Mouse (Mus musculus) neural tube, embryonic 13.5 days (tissue): ENCODE measurements around the gene Sned1. TPM values are rescaled to one million over a fixed set of nuclear protein-coding genes. Genes with fewer than 3 reads are reported as not detected.
A peak's percentile ranks its signal among the peaks of the same experiment; 100 is the strongest.

Source experiments
- ATAC-seq: fragments of 200-750 bp; cut with Nextera tagmentation; 2 replicates; pipeline ENCODE4 v1.8.0; 2017; ENCODE audit warnings: low read depth, mild to moderate bottlenecking, moderate TSS enrichment, moderate library complexity
- H3K27ac ChIP-seq: fragments of 300-500 bp; sonication (generic); replicated peaks from 2 replicates; pipeline ENCODE4 v1.5.1; 2015; ENCODE audit warnings: moderate library complexity, mild to moderate bottlenecking, inconsistent platforms
- H3K27me3 ChIP-seq: fragments of 300-500 bp; sonication (generic); 2 replicates; pipeline ENCODE4 v1.6.1; 2015; ENCODE audit warnings: mild to moderate bottlenecking, inconsistent platforms
- H3K36me3 ChIP-seq: fragments of 300-500 bp; sonication (generic); 2 replicates; pipeline ENCODE4 v1.6.1; 2015; ENCODE audit warnings: mild to moderate bottlenecking, inconsistent platforms
- H3K4me1 ChIP-seq: fragments of 300-500 bp; sonication (generic); replicated peaks from 2 replicates; pipeline ENCODE4 v1.6.1; 2015; ENCODE audit warnings: inconsistent platforms
- H3K4me2 ChIP-seq: fragments of 300-500 bp; sonication (generic); 2 replicates; pipeline ENCODE4 v1.6.1; 2015; ENCODE audit warnings: inconsistent platforms, mild to moderate bottlenecking, moderate library complexity
- H3K4me3 ChIP-seq: fragments of 300-500 bp; sonication (generic); 2 replicates; pipeline ENCODE4 v1.5.1; 2015; ENCODE audit warnings: mild to moderate bottlenecking, inconsistent platforms
- H3K9ac ChIP-seq: fragments of 300-500 bp; sonication (generic); 2 replicates; pipeline ENCODE4 v1.6.1; 2015; ENCODE audit warnings: moderate library complexity, mild to moderate bottlenecking, inconsistent platforms
- H3K9me3 ChIP-seq: fragments of 300-500 bp; sonication (generic); 2 replicates; pipeline ENCODE4 v1.6.1; 2016; ENCODE audit warnings: inconsistent platforms
- WGBS: fragments of 180-500 bp; shearing (Covaris S2); methylation state at CpG from one replicate; pipeline ENCODE4 v1.1.7; 2015; 5-methylcytosine and 5-hydroxymethylcytosine counted together
- polyA plus RNA-seq: library from polyadenylated mRNA; unstranded; fragments of >200 nt; fragmentation: Nextera tagmentation; extraction: Ambion mirVana; gene quantifications from 2 replicates; pipeline ENCODE4 v1.2.1, GENCODE M21; 2015

The Sned1 gene
- polyA plus RNA-seq, 1 experiment from 2014 or later = 11.5 TPM

GRCm38 (mm10) chr1:93214612-93215011 is 21.0 kb upstream of the Sned1 start:
- H3K4me3 ChIP-seq = no peak overlapping the region
- H3K27ac ChIP-seq = no peak overlapping the region
- H3K36me3 ChIP-seq = no peaks in the 10 kb centered on the region
- H3K27me3 ChIP-seq = 0 out of 2 replicates have a peak, but pooled peaks cover 3% of the 10 kb centered on the region
- peaks cover 49% of the 10 kb centered on the region for H3K4me1 ChIP-seq
- no peak overlapping the region for H3K9ac ChIP-seq
- no peaks in the 10 kb centered on the region for H3K9me3 ChIP-seq
- no peak for ATAC-seq
- no peak overlapping the region for H3K4me2 ChIP-seq
- 30% methylated on average over 5 of the region's 5 CpGs for WGBS

GRCm38 (mm10) chr1:93216839-93217497 is 18.7 kb upstream of the Sned1 start:
- Histone ChIP-seq H3K27me3 (0 out of 2 replicates have a peak, but pooled peaks cover 3% of the 10 kb centered on the region), H3K4me2 (no peak overlapping the region), H3K27ac (no peak overlapping the region), H3K9me3 (no peaks in the 10 kb centered on the region), H3K9ac (no peak overlapping the region), H3K4me1 (peaks cover 32% of the 10 kb centered on the region), H3K4me3 (no peak overlapping the region), H3K36me3 (no peaks in the 10 kb centered on the region)
- 60% methylated on average over 9 of the region's 9 CpGs for WGBS
- no peak; the same call in 1 of the 2 replicates for ATAC-seq

- Histone ChIP-seq H3K4me1 (peaks cover 29% of the 10 kb centered on the region; the same call in 1 of the 2 replicates), H3K27me3 (0 out of 2 replicates have a peak, but pooled peaks cover 3% of the 10 kb centered on the region), H3K27ac (no peak overlapping the region), H3K4me3 (no peak overlapping the region), H3K9me3 (no peaks in the 10 kb centered on the region), H3K36me3 (no peaks in the 10 kb centered on the region), H3K4me2 (no peak overlapping the region), H3K9ac (no peak overlapping the region)
- no peak for ATAC-seq
- WGBS = 37% methylated on average over 7 of the region's 7 CpGs
These were observed 18.1 kb upstream of the Sned1 start for GRCm38 (mm10) chr1:93217530-93217929.

- peak; percentile 41; the same call in 1 of the 2 replicates for ATAC-seq
- Histone ChIP-seq H3K9ac (no peak overlapping the region), H3K9me3 (no peaks in the 10 kb centered on the region), H3K4me3 (no peak overlapping the region), H3K27me3 (peaks cover 6% of the 10 kb centered on the region), H3K36me3 (no peaks in the 10 kb centered on the region), H3K27ac (no peak overlapping the region), H3K4me1 (peaks cover 47% of the 10 kb centered on the region), H3K4me2 (no peak overlapping the region)
- 61% methylated on average over 7 of the region's 7 CpGs for WGBS
These were observed 14.9 kb upstream of the Sned1 start for GRCm38 (mm10) chr1:93220776-93221175.

GRCm38 (mm10) chr1:93223972-93224371 is 11.7 kb upstream of the Sned1 start:
- Histone ChIP-seq H3K4me1 (peaks cover 47% of the 10 kb centered on the region), H3K4me3 (no peak overlapping the region), H3K9me3 (no peaks in the 10 kb centered on the region), H3K27me3 (peaks cover 6% of the 10 kb centered on the region), H3K4me2 (no peak overlapping the region), H3K9ac (no peak overlapping the region), H3K36me3 (no peaks in the 10 kb centered on the region), H3K27ac (no peak overlapping the region)
- ATAC-seq = no peak
- WGBS = 5% methylated on average over 18 of the region's 18 CpGs

GRCm38 (mm10) chr1:93225226-93225625 is 10.4 kb upstream of the Sned1 start:
- H3K9ac ChIP-seq = no peak overlapping the region
- 32% methylated on average over 4 of the region's 4 CpGs for WGBS
- peaks cover 47% of the 10 kb centered on the region for H3K4me1 ChIP-seq
- peaks cover 6% of the 10 kb centered on the region for H3K27me3 ChIP-seq
- peak overlapping the region; percentile 49; the same call in 1 of the 2 replicates for H3K27ac ChIP-seq
- H3K36me3 ChIP-seq = no peaks in the 10 kb centered on the region
- no peak overlapping the region for H3K4me2 ChIP-seq
- no peaks in the 10 kb centered on the region for H3K9me3 ChIP-seq
- no peak for ATAC-seq
- no peak overlapping the region for H3K4me3 ChIP-seq

- H3K9ac ChIP-seq = no peak overlapping the region
- 85% methylated on average over 5 of the region's 5 CpGs for WGBS
- no peaks in the 10 kb centered on the region for H3K9me3 ChIP-seq
- H3K4me3 ChIP-seq = no peak overlapping the region
- H3K4me2 ChIP-seq = no peak overlapping the region
- no peaks in the 10 kb centered on the region for H3K36me3 ChIP-seq
- ATAC-seq = no peak
- H3K4me1 ChIP-seq = peaks cover 44% of the 10 kb centered on the region
- H3K27ac ChIP-seq = no peak overlapping the region
- H3K27me3 ChIP-seq = peaks cover 6% of the 10 kb centered on the region
These were observed 9.7 kb upstream of the Sned1 start for GRCm38 (mm10) chr1:93225731-93226520.

GRCm38 (mm10) chr1:93227303-93227975 is 8.2 kb upstream of the Sned1 start:
- Histone ChIP-seq H3K36me3 (no peaks in the 10 kb centered on the region), H3K9ac (no peak overlapping the region), H3K4me1 (peaks cover 40% of the 10 kb centered on the region), H3K27ac (no peak overlapping the region), H3K4me2 (no peak overlapping the region), H3K4me3 (no peak overlapping the region), H3K9me3 (no peaks in the 10 kb centered on the region), H3K27me3 (peaks cover 6% of the 10 kb centered on the region)
- peak; percentile 62; the same call in 1 of the 2 replicates for ATAC-seq
- WGBS = 60% methylated on average over 7 of the region's 7 CpGs

- H3K9me3 ChIP-seq = no peaks in the 10 kb centered on the region
- ATAC-seq = no peak
- no peak overlapping the region for H3K27ac ChIP-seq
- H3K4me1 ChIP-seq = peaks cover 40% of the 10 kb centered on the region
- H3K4me2 ChIP-seq = no peak overlapping the region
- H3K9ac ChIP-seq = no peak overlapping the region
- no peak overlapping the region for H3K4me3 ChIP-seq
- no peaks in the 10 kb centered on the region for H3K36me3 ChIP-seq
- peaks cover 6% of the 10 kb centered on the region for H3K27me3 ChIP-seq
- WGBS = 90% methylated on average over 7 of the region's 7 CpGs
These were observed 7.7 kb upstream of the Sned1 start for GRCm38 (mm10) chr1:93227976-93228365.

- ATAC-seq = no peak
- 81% methylated on average over 6 of the region's 6 CpGs for WGBS
These were observed 6.4 kb upstream of the Sned1 start for GRCm38 (mm10) chr1:93229221-93229620.

GRCm38 (mm10) chr1:93229626-93230025 is 6.0 kb upstream of the Sned1 start:
- no peak overlapping the region for H3K4me3 ChIP-seq

More at GRCm38 (mm10) chr1:93229221-93229620, 6.4 kb upstream of the Sned1 start:
- Histone ChIP-seq H3K4me3 (no peak overlapping the region), H3K27ac (no peak overlapping the region), H3K36me3 (no peaks in the 10 kb centered on the region), H3K4me2 (no peak overlapping the region), H3K9me3 (no peaks in the 10 kb centered on the region), H3K9ac (no peak overlapping the region), H3K4me1 (peaks cover 31% of the 10 kb centered on the region), H3K27me3 (peaks cover 6% of the 10 kb centered on the region)

GRCm38 (mm10) chr1:93236545-93236924 is 894 bp downstream of the Sned1 start:
- Histone ChIP-seq H3K9ac (peak overlapping the region; percentile 71), H3K27ac (no peak overlapping the region), H3K4me2 (peak overlapping the region; percentile 95), H3K36me3 (no peaks in the 10 kb centered on the region), H3K27me3 (peaks cover 46% of the 10 kb centered on the region), H3K4me3 (peak overlapping the region; percentile 54), H3K9me3 (no peaks in the 10 kb centered on the region), H3K4me1 (peaks cover 20% of the 10 kb centered on the region)
- WGBS = 14% methylated on average over 3 of the region's 3 CpGs
- ATAC-seq = peak; percentile 26; the same call in 1 of the 2 replicates

More at GRCm38 (mm10) chr1:93229626-93230025, 6.0 kb upstream of the Sned1 start:
- Histone ChIP-seq H3K9me3 (no peaks in the 10 kb centered on the region), H3K27ac (no peak overlapping the region), H3K4me1 (peaks cover 27% of the 10 kb centered on the region), H3K27me3 (peaks cover 10% of the 10 kb centered on the region), H3K36me3 (no peaks in the 10 kb centered on the region), H3K9ac (no peak overlapping the region), H3K4me2 (no peak overlapping the region)
- ATAC-seq = no peak
- whole genome bisulfite sequencing = 84% methylated on average over 4 of the region's 4 CpGs
